Mouse (Mus musculus) small intestine, adult 2 months (tissue): ENCODE data around the gene Unkl. TPM values are rescaled to one million over a fixed set of nuclear protein-coding genes. Genes with fewer than 3 reads are reported as not detected.

Experiments
- H3K27ac ChIP-seq: fragments of 200-500 bp; 2 replicates; pipeline ENCODE4 v1.5.1; 2012; ENCODE audit warnings: low read depth, low read length, control low read depth, inconsistent platforms; ENCODE audit not compliant: insufficient read depth
- H3K27me3 ChIP-seq: fragments of 200-500 bp; 2 replicates; pipeline ENCODE4 v1.6.1; 2012; ENCODE audit warnings: mild to moderate bottlenecking, moderate library complexity, low read length, inconsistent platforms; ENCODE audit not compliant: control insufficient read depth, insufficient read depth
- H3K36me3 ChIP-seq: fragments of 200-500 bp; 2 replicates; pipeline ENCODE4 v1.6.1; 2012; ENCODE audit warnings: mild to moderate bottlenecking, low read length, control low read depth, inconsistent platforms; ENCODE audit not compliant: control insufficient read depth, insufficient read depth
- H3K4me1 ChIP-seq: fragments of 200-500 bp; 2 replicates; pipeline ENCODE4 v1.6.1; 2012; ENCODE audit warnings: low read length, inconsistent platforms, mixed read lengths; ENCODE audit not compliant: control insufficient read depth, insufficient read depth, insufficient read length
- H3K4me3 ChIP-seq: fragments of 200-500 bp; 2 replicates; pipeline ENCODE4 v1.5.1; 2012; ENCODE audit warnings: low read depth, mild to moderate bottlenecking, control low read depth, inconsistent platforms, low read length, moderate library complexity
- CTCF ChIP-seq: fragments of 200-500 bp; IDR thresholded peaks from 2 replicates; pipeline ENCODE4 v1.5.1; 2012; ENCODE audit warnings: low read depth, mild to moderate bottlenecking, control low read depth, inconsistent platforms, low read length, moderate library complexity, mixed read lengths; ENCODE audit not compliant: insufficient replicate concordance, insufficient read length; ENCODE audit errors: extremely low read depth
- POLR2A ChIP-seq: fragments of 200-500 bp; IDR thresholded peaks from 2 replicates; pipeline ENCODE4 v1.6.1; 2012; ENCODE audit warnings: low read depth, mild to moderate bottlenecking, control low read depth, inconsistent platforms, low read length, moderate library complexity
- WGBS: fragments of 180-500 bp; shearing (Covaris S2); methylation state at CpG from one replicate; pipeline ENCODE4 v1.1.7; 2018; 5-methylcytosine and 5-hydroxymethylcytosine counted together
- polyA plus RNA-seq: library from polyadenylated mRNA; depleted of rRNA; stranded (reverse); fragments of >200 nt; gene quantifications from 2 replicates; pipeline ENCODE4 v1.2.3, GENCODE M21; 2012

Gene Unkl
- polyA plus RNA-seq, 1 experiment = 11.7 TPM

- 93% methylated on average over 2 of the region's 2 CpGs for WGBS
- TF ChIP-seq POLR2A (no peak), CTCF (no peak)
- H3K4me3 ChIP-seq = no peak overlapping the region
- H3K27me3 ChIP-seq = no peaks in the 10 kb centered on the region
- no peaks in the 10 kb centered on the region for H3K36me3 ChIP-seq
- H3K4me1 ChIP-seq = peaks cover 5% of the 10 kb centered on the region
- H3K27ac ChIP-seq = no peak overlapping the region
These were observed 18.5 kb upstream of the Unkl start for GRCm38 (mm10) chr17:25169706-25170105.

- H3K27ac ChIP-seq = no peak overlapping the region
- WGBS = 96% methylated on average over 3 of the region's 3 CpGs
- TF ChIP-seq CTCF (no peak), POLR2A (no peak)
- H3K4me3 ChIP-seq = no peak overlapping the region
- no peaks in the 10 kb centered on the region for H3K4me1 ChIP-seq
- no peaks in the 10 kb centered on the region for H3K36me3 ChIP-seq
- H3K27me3 ChIP-seq = no peaks in the 10 kb centered on the region
These were observed 15.6 kb upstream of the Unkl start for GRCm38 (mm10) chr17:25172558-25172957.

GRCm38 (mm10) chr17:25175411-25175810, 12.8 kb upstream of the Unkl start, which contains the start of gene Gm38655:
Gm38655 (minus strand) TSS chr17:25175471.
- TF ChIP-seq POLR2A = no peak
- no peak for TF ChIP-seq CTCF
- Histone ChIP-seq H3K4me3 (no peak within 1 kb of the TSS), H3K27me3 (no peaks in the 10 kb centered on the region), H3K4me1 (no peaks in the 10 kb centered on the region), H3K36me3 (no peaks in the 10 kb centered on the region), H3K27ac (no peak within 1 kb of the TSS)
- WGBS = 28% methylated on average over 9 of the region's 9 CpGs

GRCm38 (mm10) chr17:25183232-25183631, 5.0 kb upstream of the Unkl start:
- Histone ChIP-seq H3K27me3 (no peaks in the 10 kb centered on the region), H3K4me1 (peaks cover 7% of the 10 kb centered on the region; the same call in 1 of the 2 replicates), H3K36me3 (no peaks in the 10 kb centered on the region), H3K27ac (no peak overlapping the region), H3K4me3 (no peak overlapping the region)
- no peak for TF ChIP-seq CTCF
- TF ChIP-seq POLR2A = no peak

GRCm38 (mm10) chr17:25184129-25184691, 4.0 kb upstream of the Unkl start, which contains the start of gene BC003965:
BC003965 (plus strand) TSS chr17:25184554.
- Histone ChIP-seq H3K4me3 (peak within 1 kb of the TSS; percentile 91), H3K4me1 (peaks cover 7% of the 10 kb centered on the region), H3K27me3 (no peaks in the 10 kb centered on the region), H3K27ac (peak within 1 kb of the TSS; percentile 92), H3K36me3 (no peaks in the 10 kb centered on the region)
- no peak for TF ChIP-seq CTCF
- TF ChIP-seq POLR2A = peak; percentile 59; the same call in 1 of the 2 replicates
- under 1% methylated on average over 50 of the region's 50 CpGs for WGBS

- TF ChIP-seq POLR2A (no peak), CTCF (no peak)
- Histone ChIP-seq H3K36me3 (no peaks in the 10 kb centered on the region), H3K27ac (0 out of 2 replicates have a peak overlapping the region, but pooled peaks have one; percentile 40), H3K4me1 (peaks cover 7% of the 10 kb centered on the region), H3K4me3 (peak overlapping the region; percentile 91), H3K27me3 (no peaks in the 10 kb centered on the region)
- 4% methylated on average over 17 of the region's 17 CpGs for WGBS
These were observed 3.2 kb upstream of the Unkl start for GRCm38 (mm10) chr17:25184961-25185360.

- TF ChIP-seq CTCF (no peak), POLR2A (no peak)
- no peaks in the 10 kb centered on the region for H3K27me3 ChIP-seq
- 16% methylated on average over 11 of the region's 11 CpGs for WGBS
- H3K36me3 ChIP-seq = peaks cover 3% of the 10 kb centered on the region; the same call in 1 of the 2 replicates
- H3K4me3 ChIP-seq = peak overlapping the region; percentile 90
- peak overlapping the region; percentile 12; the same call in 1 of the 2 replicates for H3K27ac ChIP-seq
- H3K4me1 ChIP-seq = peaks cover 7% of the 10 kb centered on the region
These were observed 430 bp upstream of the Unkl start for GRCm38 (mm10) chr17:25187784-25188149.
